Mouse (Mus musculus) neutrophil, adult 5-6 weeks (primary cell): Measurements from ENCODE around the gene Vmn2r77. TPM values are rescaled to one million over a fixed set of nuclear protein-coding genes. Genes with fewer than 3 reads are reported as not detected.
"Not testable (repeated sequence)": the region's sequence is repeated elsewhere in the genome, so short reads cannot be mapped to it uniquely, and the experiment has no call there.

Experiments used
- ATAC-seq: fragments of 151-379, 151-347 bp; 2 replicates; pipeline ENCODE4 v1.8.0; 2017; ENCODE audit warnings: mild to moderate bottlenecking, moderate TSS enrichment; ENCODE audit not compliant: insufficient number of reproducible peaks, poor library complexity, low FRiP score, severe bottlenecking; ENCODE audit errors: extremely low read depth
- total RNA-seq: library from RNA; stranded (forward); fragments of 200-1000 nt; gene quantifications from 2 replicates; pipeline ENCODE4 v1.2.3, GENCODE M21; 2017

Gene Vmn2r77
- total RNA-seq = not detected in 2 replicates

DNA sequence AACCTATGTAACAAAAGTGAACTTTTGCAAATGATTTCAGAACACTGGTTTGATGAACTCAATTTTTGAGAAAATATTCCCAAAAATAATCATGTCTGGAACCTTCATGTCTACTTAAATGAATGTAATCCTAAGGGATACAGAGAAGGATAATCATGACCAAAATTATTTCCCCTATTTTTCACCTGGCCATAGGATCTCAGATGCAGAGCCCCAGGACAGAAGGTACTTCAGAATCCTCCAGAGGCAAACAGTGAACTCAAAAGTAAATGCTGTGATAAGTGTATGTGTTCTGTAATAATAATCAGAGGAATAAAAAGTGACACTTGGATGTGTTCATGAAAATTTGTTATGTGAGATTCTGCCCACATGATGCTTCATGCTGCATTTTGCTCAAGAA, at the start of gene Vmn2r77:
Gene Vmn2r77, plus strand, starts transcription at position 301 of the 400 bp plus-strand sequence.
- no peak for ATAC-seq

DNA sequence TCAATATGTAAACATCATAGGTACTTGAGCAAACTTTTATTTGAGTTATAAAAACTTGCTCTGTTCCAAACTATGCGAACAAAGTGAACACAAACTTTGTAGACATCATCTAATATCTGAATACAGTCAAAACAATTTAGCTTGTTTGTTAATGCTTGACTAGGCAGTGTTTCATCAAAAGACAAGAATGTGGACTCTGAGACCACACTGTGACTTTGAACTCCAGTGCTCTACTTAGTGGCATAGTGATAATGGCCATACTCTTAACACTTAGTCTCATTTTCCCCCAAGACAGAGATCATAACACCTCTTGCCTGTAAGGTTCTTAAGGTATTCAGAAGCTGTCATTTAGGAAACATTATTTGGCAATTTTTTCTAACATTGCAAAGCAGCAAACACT, 34.1 kb upstream of the Vmn2r77 start:
- no peak for ATAC-seq

DNA sequence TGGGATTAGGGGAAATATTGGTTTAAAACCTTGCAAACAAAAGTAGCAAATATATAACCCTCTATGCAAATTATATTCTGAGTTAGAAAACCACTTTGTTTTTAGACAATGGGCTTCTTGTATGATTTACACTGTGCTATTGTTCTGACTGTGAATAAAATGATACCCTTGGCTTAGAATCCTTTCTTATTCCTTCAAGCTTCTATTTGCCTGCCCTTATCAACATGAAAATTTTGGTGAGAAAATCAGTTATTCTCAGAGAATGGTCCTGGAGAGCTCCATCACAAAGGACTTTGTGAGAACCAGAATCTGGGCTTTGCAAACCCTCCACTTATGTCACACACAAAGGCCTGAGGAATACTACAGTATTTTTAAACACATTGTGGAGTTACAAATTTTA, 30.2 kb upstream of the Vmn2r77 start:
- no peak for ATAC-seq

DNA sequence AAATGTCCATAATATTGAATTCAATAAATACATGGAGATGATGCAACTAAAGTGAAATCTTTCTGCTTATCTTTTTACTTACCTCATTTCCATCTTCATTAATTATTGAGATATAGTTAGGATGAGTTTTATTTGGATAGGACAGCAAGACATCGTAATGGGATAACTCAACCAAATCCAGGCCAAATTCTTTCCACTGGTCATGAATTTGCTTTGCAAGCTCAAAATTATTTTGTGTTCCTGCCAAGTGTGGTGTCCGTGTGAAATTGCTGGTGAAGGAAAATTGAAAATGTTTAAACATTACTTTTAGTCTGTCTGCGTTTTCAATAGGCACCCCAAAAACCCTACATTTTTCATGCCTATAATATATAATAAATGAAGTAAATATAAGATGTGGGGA, 23.2 kb upstream of the Vmn2r77 start:
- ATAC-seq = no peak

DNA sequence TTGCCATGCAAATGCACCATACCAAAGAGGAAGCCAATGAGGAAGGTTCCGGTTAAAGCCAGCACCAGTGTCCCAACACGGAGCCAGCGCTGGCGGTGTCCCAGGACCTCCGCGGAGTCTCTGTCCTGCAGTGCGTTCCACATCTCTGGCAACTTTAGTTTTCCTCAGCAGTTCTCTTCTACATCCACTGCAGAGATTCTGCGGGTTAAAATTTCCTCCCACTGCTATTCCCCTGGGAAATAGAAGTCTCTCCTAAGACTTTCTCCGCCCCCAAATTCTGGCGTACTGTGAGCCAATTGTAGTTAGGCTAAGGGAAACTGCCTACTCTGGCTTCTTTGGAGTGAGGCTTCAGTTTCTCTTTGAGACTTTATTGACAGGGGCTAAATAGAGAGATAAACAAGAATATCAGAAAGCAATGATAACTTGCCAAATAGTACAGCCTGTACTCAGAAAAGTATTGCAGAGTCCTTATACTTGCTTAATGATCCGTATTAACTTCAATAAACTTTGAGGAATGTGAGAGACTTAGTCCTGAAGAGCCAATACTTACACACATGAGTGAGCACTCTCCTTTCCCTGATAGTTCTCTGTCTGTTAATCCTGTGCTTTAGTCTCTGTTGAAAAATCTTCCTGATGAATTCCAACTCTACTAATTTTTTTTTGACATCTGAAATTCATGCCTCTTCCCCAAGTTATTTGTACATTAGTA, 19.1 kb upstream of the Vmn2r77 start, which contains the start of gene Folh1:
Gene Folh1, minus strand, starts transcription at position 327 of the 709 bp plus-strand sequence.
- ATAC-seq = no peak

DNA sequence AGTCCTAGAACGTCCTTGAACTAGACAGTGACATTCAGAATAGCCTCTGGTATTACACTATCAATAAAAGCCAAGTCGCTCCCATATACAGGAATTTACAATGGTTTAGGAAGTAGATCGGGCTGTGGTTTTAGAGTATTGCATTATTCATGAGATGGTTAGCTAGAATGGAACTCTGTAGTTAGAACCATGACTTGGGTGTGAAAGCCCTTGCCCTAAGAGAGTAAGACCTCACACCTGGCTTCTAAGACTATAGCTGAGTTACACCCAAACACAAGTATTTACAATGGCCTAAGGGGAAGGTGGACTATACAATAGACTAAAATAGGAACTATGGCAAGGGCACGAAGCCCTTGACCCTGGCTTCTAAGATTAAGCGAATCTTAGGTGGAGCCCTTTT, 20.4 kb downstream of the Vmn2r77 start:
- ATAC-seq = not testable (repeated sequence)

DNA sequence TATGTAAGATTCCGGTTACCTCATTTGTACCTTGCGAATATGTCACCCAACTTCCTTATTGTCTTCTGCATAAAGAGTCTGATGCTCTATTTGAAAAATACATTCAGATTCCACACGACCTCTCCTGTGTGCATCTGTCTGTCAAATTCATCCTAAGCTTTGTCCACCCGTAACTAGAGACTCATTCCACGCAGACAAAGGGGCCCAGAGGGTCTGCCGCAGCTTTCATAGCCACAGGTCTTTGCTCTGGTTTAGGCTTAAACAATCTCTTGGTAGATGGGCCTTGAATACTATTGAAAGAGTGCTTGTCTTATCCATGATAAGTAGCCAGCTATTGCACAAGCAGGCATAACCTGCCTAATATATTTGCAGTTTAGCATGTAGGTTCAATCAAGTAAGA, 20.9 kb downstream of the Vmn2r77 start:
- ATAC-seq = not testable (repeated sequence)

DNA sequence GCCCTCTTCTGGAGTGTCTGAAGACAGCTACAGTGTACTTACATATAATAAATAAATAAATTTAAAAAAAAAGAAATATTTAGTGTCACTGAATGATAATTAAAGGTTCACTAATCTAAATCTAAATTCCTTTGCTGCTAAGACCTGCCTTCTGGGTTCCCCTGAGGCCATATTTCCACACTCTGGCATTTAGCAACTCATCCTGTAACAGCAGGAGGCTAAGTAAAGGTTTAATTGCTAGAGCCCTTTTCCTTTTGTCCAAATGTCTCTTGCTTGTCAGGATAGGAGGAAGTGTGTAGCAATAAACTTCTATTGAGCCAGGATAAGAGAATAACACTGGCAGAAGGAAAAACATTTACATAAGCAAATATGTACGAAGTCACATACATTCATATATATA, 21.6 kb downstream of the Vmn2r77 start:
- ATAC-seq = no peak

Other genes starting within 250 kb of the Vmn2r77 start
- 0.23 TPM in 1 of 2 replicates, not detected in the other for gene Olfr295, start 211.2 kb upstream of the Vmn2r77 start, total RNA-seq
- not detected in 2 replicates for gene Olfr294, start 178.4 kb upstream of the Vmn2r77 start, total RNA-seq
- not detected in 2 replicates for gene Olfr293, start 146.0 kb upstream of the Vmn2r77 start, total RNA-seq
- not detected in 2 replicates for gene Olfr292, start 106.7 kb upstream of the Vmn2r77 start, total RNA-seq
- not detected in 2 replicates for gene Folh1, start 19.1 kb upstream of the Vmn2r77 start, total RNA-seq
- 0.25 TPM in 1 of 2 replicates, not detected in the other for gene Vmn2r78, start 120.1 kb downstream of the Vmn2r77 start, total RNA-seq
- gene Vmn2r79, start 201.1 kb downstream of the Vmn2r77 start, total RNA-seq = under 0.01 TPM in 1 of 2 replicates, not detected in the other